Mouse (Mus musculus) adipose tissue, adult 10 weeks (tissue): ENCODE data around the gene Nfkbil1. TPM values are rescaled to one million over a fixed set of nuclear protein-coding genes. Genes with fewer than 3 reads are reported as not detected.

Source experiments
- polyA plus RNA-seq: library from polyadenylated mRNA; stranded (reverse); fragments of 350-450 nt; fragmentation: Illumina TruSeq; extraction: RNeasy Lipid Tissue Mini Kit (QIAGEN cat#74804); gene quantifications from one replicate; pipeline ENCODE4 v1.2.3, GENCODE M21; 2014; ENCODE audit warnings: low read depth, low replicate concordance

The Nfkbil1 gene
- 16.9 TPM for polyA plus RNA-seq

DNA sequence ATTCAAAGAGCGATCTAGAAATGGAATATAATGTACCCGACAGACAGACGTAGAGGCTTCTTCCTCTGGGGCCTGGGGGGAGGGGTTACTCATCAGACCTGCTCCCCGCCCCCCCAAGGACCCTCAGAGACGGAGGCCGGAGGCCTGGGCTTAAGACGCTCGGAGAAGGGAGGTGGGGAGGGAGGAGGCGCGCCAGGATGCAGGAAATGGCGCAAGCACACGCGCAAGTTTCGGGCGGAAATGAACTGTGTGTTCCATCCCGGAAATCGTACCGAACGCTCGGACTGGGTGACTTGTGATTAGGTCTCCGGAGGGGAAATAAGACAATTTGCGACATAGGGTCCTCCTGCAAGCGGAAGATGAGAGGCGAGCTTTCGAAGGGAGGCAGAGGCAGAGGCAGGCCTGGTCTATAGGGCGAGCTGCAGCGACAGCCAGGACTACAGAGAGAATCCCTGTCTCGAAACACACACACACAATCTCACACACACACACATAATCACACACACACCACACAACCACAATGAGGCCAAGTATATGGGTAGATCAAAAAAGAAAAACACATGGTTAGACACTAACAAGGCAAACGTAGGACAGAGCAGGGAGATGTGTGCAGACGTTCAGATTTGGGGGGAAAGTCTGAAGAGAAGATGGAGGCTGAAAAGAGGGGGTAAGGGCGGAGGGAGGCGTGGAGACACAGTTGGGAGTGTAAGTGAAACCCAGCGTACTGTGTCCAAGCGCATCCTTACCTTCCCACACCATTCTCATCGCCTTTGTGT, at the start of gene Nfkbil1:
Gene Nfkbil1, minus strand, starts transcription at position 179 of the 776 bp plus-strand sequence.

DNA sequence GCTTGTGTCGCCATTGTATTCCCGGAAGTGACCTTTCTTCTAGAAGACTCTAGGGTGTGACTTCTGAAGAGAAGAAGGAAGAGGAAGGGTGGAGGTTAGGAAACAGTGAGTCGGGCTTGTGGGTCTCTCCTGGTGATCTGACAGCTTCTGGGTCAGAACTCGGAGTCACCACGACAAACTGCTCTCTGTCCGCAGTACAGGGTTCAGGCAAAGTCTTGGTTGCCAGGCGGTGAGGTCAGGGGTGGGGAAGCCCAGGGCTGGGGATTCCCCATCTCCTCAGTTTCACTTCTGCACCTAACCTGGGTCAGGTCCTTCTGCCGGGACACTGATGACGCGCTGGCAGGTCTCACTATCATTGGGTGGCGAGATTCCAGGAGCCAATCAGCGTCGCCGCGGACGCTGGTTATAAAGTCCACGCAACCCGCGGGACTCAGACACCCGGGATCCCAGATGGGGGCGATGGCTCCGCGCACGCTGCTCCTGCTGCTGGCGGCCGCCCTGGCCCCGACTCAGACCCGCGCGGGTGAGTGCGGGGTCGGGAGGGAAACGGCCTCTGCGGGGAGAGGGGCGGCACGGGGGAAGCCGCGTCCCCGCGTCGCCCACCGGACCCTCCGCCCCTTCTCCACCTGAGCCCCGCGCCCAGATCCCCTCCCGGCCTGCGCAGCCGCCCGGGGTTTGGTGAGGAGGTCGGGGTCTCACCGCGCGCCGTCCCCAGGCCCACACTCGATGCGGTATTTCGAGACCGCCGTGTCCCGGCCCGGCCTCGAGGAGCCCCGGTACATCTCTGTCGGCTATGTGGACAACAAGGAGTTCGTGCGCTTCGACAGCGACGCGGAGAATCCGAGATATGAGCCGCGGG, 27.3 kb upstream of the Nfkbil1 start, which contains the start of gene H2-D1:
Gene H2-D1, plus strand, starts transcription at position 67 of the 859 bp plus-strand sequence.

DNA sequence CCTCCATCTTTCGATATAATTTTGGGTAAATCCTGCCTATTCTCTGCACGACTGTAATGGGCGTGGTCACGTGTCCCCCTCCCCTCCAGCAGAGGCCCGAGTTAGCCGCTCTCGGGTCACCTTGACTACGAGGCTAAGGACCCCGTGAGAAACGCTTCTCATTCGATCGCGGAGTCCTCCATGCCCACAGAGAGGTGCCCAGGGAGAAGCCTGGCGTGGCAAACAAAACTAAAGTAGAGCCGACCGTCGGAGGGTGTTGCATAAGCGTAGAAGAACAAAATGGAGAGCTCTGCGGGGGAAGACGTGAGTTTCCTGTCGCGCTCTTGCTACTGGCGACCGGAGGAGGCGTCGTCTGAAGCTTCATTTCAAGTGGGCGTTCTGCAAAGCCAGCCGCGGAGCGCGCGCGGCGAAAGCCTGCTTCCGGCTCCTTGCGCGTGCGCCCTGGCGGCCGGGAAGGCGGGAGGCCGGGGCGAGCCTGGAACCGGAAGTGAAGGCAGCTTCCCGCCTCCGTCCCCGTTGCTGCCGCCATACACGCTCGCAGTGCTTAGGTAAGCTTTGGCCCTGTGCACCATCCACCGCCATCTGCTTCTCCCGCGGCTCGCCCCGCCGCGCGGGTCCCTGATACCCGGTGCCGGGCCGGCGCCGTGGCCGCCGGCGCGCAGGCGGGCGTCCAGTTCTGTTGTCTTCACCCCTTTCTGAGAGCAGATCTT, 5.9 kb upstream of the Nfkbil1 start, which contains the start of gene Ddx39b:
Gene Ddx39b, plus strand, starts transcription at position 442 of the 710 bp plus-strand sequence.

DNA sequence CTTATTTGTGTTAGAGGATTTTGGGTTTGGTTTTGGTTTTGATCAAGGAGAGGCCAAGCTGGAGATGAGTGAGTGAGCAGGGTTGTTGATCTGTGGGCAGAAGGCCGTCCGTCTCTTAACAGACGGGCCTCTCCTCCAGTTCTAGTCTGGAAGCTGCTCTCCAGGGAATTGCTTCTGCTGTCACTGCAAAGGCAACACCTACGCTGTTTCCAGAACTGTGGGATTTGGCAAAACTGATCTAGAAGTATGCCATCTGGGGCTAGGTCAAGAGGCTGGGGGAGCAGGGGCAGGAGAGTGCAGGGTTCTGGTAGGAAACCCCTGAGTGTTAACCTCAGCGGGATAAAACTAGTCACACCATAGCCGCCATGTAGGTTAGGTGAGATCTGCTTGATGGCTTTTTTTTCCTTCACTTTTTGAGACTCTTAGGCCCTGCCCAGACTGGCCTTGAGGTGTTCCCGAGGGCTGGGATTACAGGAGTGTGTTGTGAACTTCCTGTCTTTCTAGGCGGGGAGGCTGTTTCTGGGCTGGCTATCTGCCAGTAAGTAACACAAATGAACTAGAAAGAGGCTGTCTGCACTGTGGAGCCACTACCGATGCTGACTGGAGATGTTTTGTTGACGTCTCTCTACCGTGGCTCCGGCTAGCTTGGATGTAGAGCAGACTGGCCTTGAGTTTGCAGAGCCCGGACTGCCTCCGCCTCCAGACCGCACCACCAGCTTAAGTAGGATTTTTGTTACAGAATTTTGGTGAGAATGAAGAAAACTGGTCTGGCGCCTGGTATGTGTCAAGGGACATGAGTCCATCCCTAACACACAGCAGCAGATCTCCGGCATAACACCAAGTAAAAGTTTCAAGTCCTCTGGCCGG, 2.2 kb downstream of the Nfkbil1 start, which contains the start of gene Atp6v1g2:
Gene Atp6v1g2, plus strand, starts transcription at position 547 of the 867 bp plus-strand sequence.

DNA sequence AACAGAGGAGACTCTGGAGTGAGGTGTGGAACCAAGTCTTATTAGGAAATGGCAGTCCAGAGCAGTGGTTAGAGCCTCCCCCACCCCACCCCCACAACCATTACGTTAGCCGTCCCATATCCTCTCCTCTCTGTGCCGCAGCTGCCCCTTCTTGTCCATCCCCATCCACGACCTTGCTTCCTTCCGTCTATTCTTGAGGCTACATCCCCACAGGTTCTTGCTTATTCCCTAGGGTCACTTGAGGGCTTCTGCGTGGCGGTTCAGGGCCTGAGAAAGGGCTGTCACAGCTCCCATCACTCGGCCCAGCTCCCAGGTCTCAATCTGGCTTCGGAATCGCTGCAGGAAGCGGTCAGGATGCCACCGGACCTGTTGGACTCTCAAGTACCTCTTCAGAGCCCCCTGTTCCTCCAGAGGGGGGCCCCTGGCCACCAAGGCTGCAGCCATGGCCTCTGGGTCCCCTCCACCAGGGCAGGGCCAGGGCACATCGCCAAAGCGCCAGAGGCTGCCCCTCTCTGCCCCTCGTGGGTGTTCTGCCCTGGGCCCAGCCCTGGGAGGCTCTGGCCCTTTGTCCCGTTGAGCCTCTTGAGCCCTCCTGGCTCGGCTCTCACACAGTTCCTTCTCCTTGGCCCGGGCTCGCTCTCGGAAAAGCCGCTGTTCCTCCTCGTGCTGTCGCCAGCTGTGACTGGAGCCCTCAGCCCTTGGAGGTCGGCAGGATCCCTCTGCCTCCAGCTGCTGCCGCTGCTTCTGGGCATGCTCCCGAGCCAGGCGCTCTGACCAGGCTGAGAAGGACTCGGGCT, 15.2 kb downstream of the Nfkbil1 start, which contains the start of gene Gm16181:
Gene Gm16181, plus strand, starts transcription at position 679 of the 797 bp plus-strand sequence.

GRCm38 (mm10) chr17:35204494-35205379, 30.9 kb downstream of the Nfkbil1 start, which contains the start of gene Lta:
TSS of gene Lta (minus strand) at chr17:35205351.

DNA sequence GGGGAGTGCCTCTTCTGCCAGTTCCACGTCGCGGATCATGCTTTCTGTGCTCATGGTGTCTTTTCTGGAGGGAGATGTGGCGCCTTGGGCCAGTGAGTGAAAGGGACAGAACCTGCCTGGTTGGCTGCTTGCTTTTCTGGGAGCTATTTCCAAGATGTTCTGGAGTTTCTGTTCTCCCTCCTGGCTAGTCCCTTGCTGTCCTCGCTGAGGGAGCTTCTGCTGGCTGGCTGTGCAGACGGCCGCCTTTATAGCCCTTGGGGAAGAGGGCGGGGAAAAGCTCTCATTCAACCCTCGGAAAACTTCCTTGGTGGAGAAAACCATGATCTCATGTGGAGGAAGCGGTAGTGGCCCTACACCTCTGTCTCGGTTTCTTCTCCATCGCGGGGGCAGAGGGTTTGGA, 33.8 kb downstream of the Nfkbil1 start, which contains the start of gene Tnf:
Gene Tnf, minus strand, starts transcription at position 221 of the 400 bp plus-strand sequence.

GRCm38 (mm10) chr17:35193881-35194843, 41.4 kb downstream of the Nfkbil1 start, which contains the start of gene Ltb:
TSS of gene Ltb (plus strand) at chr17:35194439.

GRCm38 (mm10) chr17:35187959-35188610, 47.5 kb downstream of the Nfkbil1 start, which contains the start of gene Lst1:
TSS of gene Lst1 (minus strand) at chr17:35188439.

DNA sequence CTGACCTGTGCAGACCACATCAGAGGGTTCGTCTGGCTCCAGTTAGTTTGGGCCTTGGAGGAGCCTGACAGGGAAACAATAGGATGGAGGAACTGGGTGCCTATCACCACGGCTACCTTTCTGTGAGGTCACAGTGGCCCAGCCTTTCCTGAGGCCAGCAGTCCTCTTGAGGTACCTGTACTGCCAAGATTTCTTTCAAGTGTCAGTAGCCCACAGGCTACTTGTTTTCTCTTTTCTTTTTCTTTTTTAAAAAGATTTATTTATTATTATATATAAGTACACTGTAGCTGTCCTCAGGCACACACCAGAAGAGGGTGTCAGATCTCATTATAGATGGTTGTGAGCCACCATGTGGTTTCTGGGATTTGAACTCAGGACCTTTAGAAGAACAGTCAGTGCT, 59.6 kb downstream of the Nfkbil1 start, which contains the start of gene Aif1:
Gene Aif1, minus strand, starts transcription at position 101 of the 400 bp plus-strand sequence.

Other genes starting within 250 kb of the Nfkbil1 start
- gene Vars, start 234.8 kb downstream of the Nfkbil1 start, polyA plus RNA-seq, result 62.8 TPM
- gene Vwa7, start 219.2 kb downstream of the Nfkbil1 start, polyA plus RNA-seq, result 0.96 TPM
- 2.9 TPM for gene Sapcd1, start 207.8 kb downstream of the Nfkbil1 start, polyA plus RNA-seq
- 4.2 TPM for gene Msh5, start 189.0 kb downstream of the Nfkbil1 start, polyA plus RNA-seq
- gene Clic1, start 185.8 kb downstream of the Nfkbil1 start, polyA plus RNA-seq, result 127 TPM
- gene Ddah2, start 176.8 kb downstream of the Nfkbil1 start, polyA plus RNA-seq, result 43.7 TPM
- gene Ly6g6c, start 170.4 kb downstream of the Nfkbil1 start, polyA plus RNA-seq, result 2.2 TPM
- 2.4 TPM for gene Mpig6b, start 169.6 kb downstream of the Nfkbil1 start, polyA plus RNA-seq
- 8.2 TPM for gene Ly6g6e, start 158.9 kb downstream of the Nfkbil1 start, polyA plus RNA-seq
- gene Ly6g6d, start 157.7 kb downstream of the Nfkbil1 start, polyA plus RNA-seq, result 14.6 TPM
- not detected for gene Ly6g6f, start 150.2 kb downstream of the Nfkbil1 start, polyA plus RNA-seq
- 106 TPM for gene Abhd16a, start 146.5 kb downstream of the Nfkbil1 start, polyA plus RNA-seq
- 1,353 TPM for gene Ly6g5c, start 127.5 kb downstream of the Nfkbil1 start, polyA plus RNA-seq
- gene Ly6g5b, start 120.4 kb downstream of the Nfkbil1 start, polyA plus RNA-seq, result 1,252 TPM
- gene Gpank1, start 114.3 kb downstream of the Nfkbil1 start, polyA plus RNA-seq, result 14.5 TPM
- gene Csnk2b, start 113.7 kb downstream of the Nfkbil1 start, polyA plus RNA-seq, result 234 TPM
- gene D17H6S53E, start 109.4 kb downstream of the Nfkbil1 start, polyA plus RNA-seq, result 15.2 TPM
- not detected for gene Apom, start 103.7 kb downstream of the Nfkbil1 start, polyA plus RNA-seq
- gene Bag6, start 100.6 kb downstream of the Nfkbil1 start, polyA plus RNA-seq, result 130 TPM
- gene Prrc2a, start 70.9 kb downstream of the Nfkbil1 start, polyA plus RNA-seq, result 229 TPM
- 21.1 TPM for gene Aif1, start 59.7 kb downstream of the Nfkbil1 start, polyA plus RNA-seq
- gene Lst1, start 47.4 kb downstream of the Nfkbil1 start, polyA plus RNA-seq, result 11.5 TPM
- 1.9 TPM for gene Ltb, start 41.4 kb downstream of the Nfkbil1 start, polyA plus RNA-seq
- 0.61 TPM for gene Tnf, start 33.8 kb downstream of the Nfkbil1 start, polyA plus RNA-seq
- not detected for gene Lta, start 30.4 kb downstream of the Nfkbil1 start, polyA plus RNA-seq
- gene Gm16181, start 15.0 kb downstream of the Nfkbil1 start, polyA plus RNA-seq, result 1.2 TPM
- 22.6 TPM for gene Atp6v1g2, start 2.1 kb downstream of the Nfkbil1 start, polyA plus RNA-seq
- 177 TPM for gene Ddx39b, start 6.0 kb upstream of the Nfkbil1 start, polyA plus RNA-seq
- gene H2-D1, start 26.9 kb upstream of the Nfkbil1 start, polyA plus RNA-seq, result 739 TPM
- gene H2-Q1, start 84.6 kb upstream of the Nfkbil1 start, polyA plus RNA-seq, result not detected
- gene H2-Q2, start 106.5 kb upstream of the Nfkbil1 start, polyA plus RNA-seq, result 3.6 TPM
- gene H2-Q4, start 143.8 kb upstream of the Nfkbil1 start, polyA plus RNA-seq, result 52.9 TPM
- 27.5 TPM for gene H2-Q6, start 189.1 kb upstream of the Nfkbil1 start, polyA plus RNA-seq
- 30.0 TPM for gene H2-Q7, start 203.4 kb upstream of the Nfkbil1 start, polyA plus RNA-seq
- 6.2 TPM for gene H2-Q10, start 234.3 kb upstream of the Nfkbil1 start, polyA plus RNA-seq